Mouse (Mus musculus): ENCODE measurements around the gene Irf2bpl. TPM values are rescaled to one million over a fixed set of nuclear protein-coding genes. Genes with fewer than 3 reads are reported as not detected.

Gene Irf2bpl
- total RNA-seq (2015) (3.0 and 3.6 TPM in 2 replicates), total RNA-seq (2017) (1.4 and 3.5 TPM in 2 replicates)

GRCm38 (mm10) chr12:86884197-86885058, at the start of gene Irf2bpl:
Gene Irf2bpl, minus strand, starts transcription at chr12:86884798.
- peak; percentile 64 for ATAC-seq (ENCODE audit: poor library complexity, severe bottlenecking)

- no peak for ATAC-seq (ENCODE audit: poor library complexity, severe bottlenecking)
These were observed 48.0 kb upstream of the Irf2bpl start for GRCm38 (mm10) chr12:86932575-86932952.

GRCm38 (mm10) chr12:86931919-86932574, 47.4 kb upstream of the Irf2bpl start:
- no peak for ATAC-seq (ENCODE audit: poor library complexity, severe bottlenecking)

GRCm38 (mm10) chr12:86930934-86931729, 46.5 kb upstream of the Irf2bpl start:
- ATAC-seq (ENCODE audit: poor library complexity, severe bottlenecking): no peak

- peak; percentile 95 for ATAC-seq (ENCODE audit: poor library complexity, severe bottlenecking)
These were observed 39.2 kb upstream of the Irf2bpl start for GRCm38 (mm10) chr12:86923837-86924236.

GRCm38 (mm10) chr12:86918983-86919722, 34.6 kb upstream of the Irf2bpl start:
- ATAC-seq (ENCODE audit: poor library complexity, severe bottlenecking): no peak

GRCm38 (mm10) chr12:86918361-86918967, 33.9 kb upstream of the Irf2bpl start:
- no peak for ATAC-seq (ENCODE audit: poor library complexity, severe bottlenecking)

- no peak for ATAC-seq (ENCODE audit: poor library complexity, severe bottlenecking)
These were observed 32.4 kb upstream of the Irf2bpl start for GRCm38 (mm10) chr12:86916796-86917573.

- no peak for ATAC-seq (ENCODE audit: poor library complexity, severe bottlenecking)
These were observed 31.0 kb upstream of the Irf2bpl start for GRCm38 (mm10) chr12:86915617-86916016.

GRCm38 (mm10) chr12:86914756-86915155, 30.2 kb upstream of the Irf2bpl start:
- peak; percentile 40; the same call in 1 of the 2 replicates for ATAC-seq (ENCODE audit: poor library complexity, severe bottlenecking)

GRCm38 (mm10) chr12:86914351-86914750, 29.8 kb upstream of the Irf2bpl start:
- ATAC-seq (ENCODE audit: poor library complexity, severe bottlenecking): peak; percentile 43

GRCm38 (mm10) chr12:86912335-86913093, 27.9 kb upstream of the Irf2bpl start:
- ATAC-seq (ENCODE audit: poor library complexity, severe bottlenecking): no peak

GRCm38 (mm10) chr12:86911482-86911931, 26.9 kb upstream of the Irf2bpl start:
- no peak for ATAC-seq (ENCODE audit: poor library complexity, severe bottlenecking)

- peak; percentile 98 for ATAC-seq (ENCODE audit: poor library complexity, severe bottlenecking)
These were observed 21.8 kb upstream of the Irf2bpl start for GRCm38 (mm10) chr12:86906395-86906794.

- ATAC-seq (ENCODE audit: poor library complexity, severe bottlenecking): no peak
These were observed 21.3 kb upstream of the Irf2bpl start for GRCm38 (mm10) chr12:86905876-86906275.

GRCm38 (mm10) chr12:86905203-86905602, 20.6 kb upstream of the Irf2bpl start:
- 0 out of 2 replicates have a peak, but pooled peaks have one; percentile 48 for ATAC-seq (ENCODE audit: poor library complexity, severe bottlenecking)

GRCm38 (mm10) chr12:86903828-86904806, 19.5 kb upstream of the Irf2bpl start:
- ATAC-seq (ENCODE audit: poor library complexity, severe bottlenecking): no peak
